Mouse (Mus musculus) embryo, embryonic 11.5 days (tissue): Measurements from ENCODE around the gene Hist1h1d.
"Not testable (repeated sequence)": the region's sequence is repeated elsewhere in the genome, so short reads cannot be mapped to it uniquely, and the experiment has no call there.

ENCODE experiments used
- DNase-seq: peaks from one replicate; pipeline ENCODE4 v3.0.0-alpha.2; 2012; ENCODE audit warnings: low read depth, low spot score

The Hist1h1d gene

GRCm38 (mm10) chr13:23546694-23547093, 6.4 kb upstream of the Hist1h1d start:
- DNase-seq: no peak

GRCm38 (mm10) chr13:23550761-23551145, 2.3 kb upstream of the Hist1h1d start:
- DNase-seq: no peak

- DNase-seq: peak; percentile 92
These were observed 1.8 kb upstream of the Hist1h1d start, which contains the start of gene Hist1h4f for GRCm38 (mm10) chr13:23551146-23551834. Gene Hist1h4f, minus strand, starts transcription at chr13:23551648.

- no peak for DNase-seq
These were observed 839 bp upstream of the Hist1h1d start for GRCm38 (mm10) chr13:23551931-23552914.

- DNase-seq: no peak
These were observed 1.3 kb downstream of the Hist1h1d start for GRCm38 (mm10) chr13:23554393-23554792.

- DNase-seq: no peak
These were observed 2.1 kb downstream of the Hist1h1d start for GRCm38 (mm10) chr13:23554925-23555838.

- no peak for DNase-seq
These were observed 2.9 kb downstream of the Hist1h1d start for GRCm38 (mm10) chr13:23555839-23556416.

- no peak for DNase-seq
These were observed 3.8 kb downstream of the Hist1h1d start for GRCm38 (mm10) chr13:23556906-23557305.

- DNase-seq: not testable (repeated sequence)
These were observed 7.6 kb downstream of the Hist1h1d start for GRCm38 (mm10) chr13:23560699-23561098.

GRCm38 (mm10) chr13:23561531-23561882, 8.4 kb downstream of the Hist1h1d start:
- DNase-seq: not testable (repeated sequence)

- peak; percentile 94 for DNase-seq
These were observed 9.0 kb downstream of the Hist1h1d start, which contains the start of gene Hist1h3e for GRCm38 (mm10) chr13:23561883-23562659. Gene Hist1h3e, minus strand, starts transcription at chr13:23562369.

- DNase-seq: no peak
These were observed 9.8 kb downstream of the Hist1h1d start for GRCm38 (mm10) chr13:23562699-23563462.

- no peak for DNase-seq
These were observed 11.4 kb downstream of the Hist1h1d start for GRCm38 (mm10) chr13:23564482-23564881.

- DNase-seq: not testable (repeated sequence)
These were observed 17.4 kb downstream of the Hist1h1d start for GRCm38 (mm10) chr13:23570261-23571021.

GRCm38 (mm10) chr13:23571022-23571503, 18.0 kb downstream of the Hist1h1d start, which contains the start of the genes Hist1h2ae and Hist1h2bg:
Gene Hist1h2ae, minus strand, starts transcription at chr13:23571220.
Gene Hist1h2bg, plus strand, starts transcription at chr13:23571396.
- DNase-seq: no peak

- DNase-seq: not testable (repeated sequence)
These were observed 18.6 kb downstream of the Hist1h1d start for GRCm38 (mm10) chr13:23571504-23572217.

GRCm38 (mm10) chr13:23572218-23573033, 19.4 kb downstream of the Hist1h1d start:
- DNase-seq: no peak
